Mouse (Mus musculus) left cerebral cortex, postnatal 14 days (tissue): ENCODE results near the gene Gpr62. TPM values are rescaled to one million over a fixed set of nuclear protein-coding genes. Genes with fewer than 3 reads are reported as not detected.

Experiments used
- DNase-seq, 2 experiments: peaks; one replicate each; pipeline ENCODE4 v3.0.0; 2021 to 2022; ENCODE audit warnings: low spot score in 2 of 2, mixed read lengths in 1 of 2
- intact Hi-C: fragments of 180-260 bp; cut with DNase I; formaldehyde crosslinking; loops from one replicate; pipeline ENCODE4 v1.15.1; 2025
- total RNA-seq, 2 experiments: library from RNA; stranded (reverse); gene quantifications; 2 replicates each; pipeline ENCODE4 v1.2.3; 2021

Gene Gpr62
- total RNA-seq, 2 experiments from 2014 or later = 3.7 to 5.8 TPM

DNA sequence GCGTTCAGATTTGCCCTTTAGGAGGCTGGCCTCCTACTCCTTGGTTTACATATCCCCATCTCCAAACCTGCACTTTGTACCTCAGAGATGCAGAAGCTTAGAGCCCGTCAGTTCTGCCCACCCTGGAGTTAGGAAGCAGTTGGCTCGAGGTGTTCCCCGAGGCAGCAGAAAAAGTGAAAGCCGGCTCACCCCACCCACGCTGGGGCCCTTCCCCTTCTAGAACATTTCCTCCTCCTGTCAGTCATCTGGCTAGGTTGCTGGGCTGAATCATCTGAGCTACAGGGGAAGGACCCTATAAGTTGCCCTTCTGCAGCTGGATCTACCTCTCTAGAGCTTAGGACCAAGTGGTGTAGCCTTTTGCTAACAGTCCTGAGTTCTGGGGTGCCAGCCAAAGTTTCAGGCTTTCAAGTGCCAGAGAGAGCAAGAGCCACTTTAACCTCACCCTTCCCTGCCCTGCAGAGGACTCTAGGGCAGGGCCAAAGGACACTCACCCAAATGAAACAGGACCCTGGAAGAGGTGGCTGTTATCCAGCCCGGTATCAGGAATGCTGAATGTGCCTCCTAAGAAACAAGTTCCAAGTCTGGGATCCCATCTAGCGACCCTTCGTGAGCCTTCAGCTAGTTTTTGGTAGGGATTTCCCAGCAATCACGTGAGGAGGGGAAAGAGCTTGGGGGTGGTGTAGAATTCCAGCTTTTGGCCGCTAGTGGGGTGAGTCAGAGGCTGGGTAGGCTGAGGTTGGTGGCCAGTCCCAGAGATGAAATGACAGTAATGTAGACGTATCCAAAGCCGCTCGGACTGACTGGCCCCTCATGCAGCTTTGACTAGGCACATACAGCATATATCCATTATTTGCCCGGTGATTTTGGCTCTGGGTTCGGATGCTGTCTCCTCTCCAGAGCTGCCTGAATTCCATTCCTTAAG is 10.5 kb upstream of the Gpr62 start:
- no peak for DNase-seq
- intact Hi-C loops = loop anchor here (2.0 kb wide), 1 partner anchor 29 kb away; the partner anchor contains the start of genes Abhd14a and Abhd14b

DNA sequence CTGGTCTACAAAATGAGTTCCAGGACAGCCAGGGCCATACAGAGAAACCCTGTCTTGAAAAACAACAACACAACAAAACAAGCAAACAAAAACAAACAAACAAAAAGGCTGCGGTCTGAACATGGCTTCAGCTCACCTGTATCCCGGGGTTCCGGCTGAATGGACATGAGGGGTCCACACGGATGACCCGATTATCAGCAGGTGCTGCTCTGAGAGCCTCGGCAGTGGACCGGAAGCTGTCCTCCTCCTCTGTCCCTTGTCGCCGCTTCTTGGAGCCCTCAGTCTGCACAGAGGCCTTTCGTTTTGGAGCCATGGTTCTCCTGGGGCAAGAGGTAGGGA is 9.9 kb upstream of the Gpr62 start, which contains the start of gene Rrp9:
Rrp9 (plus strand) TSS at position 301 of the 339 bp plus-strand sequence.
- intact Hi-C loops = loop anchor here (2.0 kb wide), 1 partner anchor 29 kb away; the partner anchor contains the start of genes Abhd14a and Abhd14b

DNA sequence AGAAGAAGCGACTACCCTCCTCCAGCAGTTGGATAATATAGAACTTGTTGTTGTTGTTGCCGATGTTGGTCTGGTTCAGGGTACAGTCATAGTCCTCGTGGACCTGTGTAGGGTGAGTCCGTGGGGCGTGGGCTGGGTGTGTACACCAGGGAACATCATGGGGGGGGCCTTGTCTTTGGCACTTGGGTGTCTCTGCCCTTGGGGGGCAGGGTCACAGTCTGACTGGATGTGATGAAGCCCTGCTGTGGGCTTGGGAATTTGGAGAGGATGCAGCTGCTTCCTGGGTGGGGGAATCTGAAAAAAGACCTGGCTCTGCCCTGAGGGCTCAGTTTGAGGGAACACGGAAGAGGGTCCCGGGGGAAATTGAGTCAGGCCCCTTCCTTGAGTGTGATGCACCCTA is 9.3 kb upstream of the Gpr62 start:
- intact Hi-C loops = no loop called here
- DNase-seq = peak in 1 of 2 experiments; percentile 1

More for the DNA sequence above, 9.9 kb upstream of the Gpr62 start, which contains the start of gene Rrp9:
- no peak for DNase-seq

DNA sequence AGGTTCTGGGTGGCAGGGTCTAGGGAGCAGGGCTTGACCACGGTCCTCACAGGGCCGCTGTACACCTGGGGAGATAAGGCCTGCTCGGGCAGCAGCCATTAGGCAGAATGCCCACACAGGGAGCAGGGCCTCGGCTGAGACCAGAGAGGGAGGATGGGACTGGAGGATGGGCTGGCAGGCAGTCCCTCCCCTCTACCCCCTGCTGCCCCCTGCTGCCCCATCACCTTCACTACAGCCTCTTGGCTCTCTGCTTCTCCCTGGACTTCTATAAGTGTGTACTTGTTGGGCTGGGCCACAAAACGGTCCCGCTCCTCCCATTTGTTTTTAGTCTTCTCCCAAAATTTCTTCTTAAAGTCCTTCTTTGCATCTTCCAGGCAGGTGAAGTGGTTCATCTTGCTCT is 8.7 kb upstream of the Gpr62 start:
- intact Hi-C loops = no loop called here
- DNase-seq = no peak

DNA sequence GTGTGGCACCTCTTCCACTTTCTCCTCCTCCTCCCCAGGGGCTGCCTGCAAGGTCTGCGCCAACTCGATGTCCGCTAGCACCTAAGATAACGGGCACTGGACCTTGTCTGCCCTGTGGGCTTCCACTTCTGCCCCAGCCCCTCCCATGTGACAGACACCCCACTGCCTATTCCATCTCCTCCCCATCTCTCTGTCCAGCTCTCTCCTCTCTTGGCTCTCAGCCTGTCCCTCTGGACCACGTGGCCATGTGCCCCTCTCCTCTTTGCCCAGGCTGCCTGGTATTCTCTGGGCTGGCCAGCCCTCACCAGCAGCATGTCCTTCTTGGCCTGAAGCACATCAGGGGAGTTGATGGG is 8.0 kb upstream of the Gpr62 start:
- no peak for DNase-seq
- intact Hi-C loops = no loop called here

DNA sequence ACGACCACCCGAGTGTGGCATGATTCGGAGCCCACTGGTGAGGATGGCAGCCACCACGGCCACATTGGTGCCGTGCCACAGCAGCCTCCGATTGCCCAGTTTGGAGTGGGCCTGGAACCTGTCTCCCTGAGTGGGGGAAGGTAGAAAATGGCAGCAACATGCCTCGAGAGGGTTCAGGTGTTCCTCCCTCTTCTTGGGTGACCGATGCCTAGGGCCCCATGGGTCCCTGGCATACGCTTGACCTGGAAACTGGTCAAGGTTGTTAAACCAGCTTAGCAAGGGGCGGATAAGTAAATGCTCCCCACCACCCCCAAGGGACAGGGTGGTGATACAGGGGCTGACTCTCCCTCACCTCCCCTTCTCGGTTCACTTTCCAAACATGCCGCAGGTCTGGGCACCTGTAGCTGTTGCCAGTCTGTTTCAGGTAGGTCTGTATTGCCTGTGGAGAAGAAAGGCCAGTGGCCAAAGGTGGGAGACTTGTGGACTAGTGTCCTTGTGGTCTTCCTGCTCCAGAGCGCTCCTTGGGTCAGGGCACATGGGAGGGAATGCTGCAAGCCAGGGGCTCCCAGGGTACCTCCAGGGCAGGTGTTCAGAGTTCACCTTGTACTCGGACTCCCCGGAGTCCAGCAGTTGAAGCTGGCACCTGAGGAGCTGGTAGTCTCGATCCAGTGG is 7.5 kb upstream of the Gpr62 start:
- intact Hi-C loops = no loop called here

DNA sequence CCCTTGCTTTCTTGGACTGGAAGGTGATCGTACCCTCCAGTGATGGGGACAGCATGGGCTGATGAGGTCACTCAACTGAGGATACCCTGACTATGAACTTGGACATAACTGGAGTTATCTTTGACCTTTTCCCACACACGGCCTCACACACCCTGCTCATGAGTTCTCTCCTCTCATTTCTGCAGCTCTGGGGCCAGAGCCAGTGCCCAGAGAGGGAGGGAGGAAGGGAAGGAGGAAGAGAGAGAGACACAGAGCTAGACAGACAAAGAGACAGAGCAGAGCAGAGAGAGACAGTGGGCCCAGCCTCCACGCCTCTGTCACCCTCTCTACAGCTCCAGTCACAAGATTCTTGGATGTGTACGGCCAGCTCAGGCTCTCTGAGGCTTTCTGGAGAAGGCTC is 6.6 kb upstream of the Gpr62 start:
- intact Hi-C loops = no loop called here
- DNase-seq = no peak

More for the DNA sequence above, 7.5 kb upstream of the Gpr62 start:
- no peak for DNase-seq

DNA sequence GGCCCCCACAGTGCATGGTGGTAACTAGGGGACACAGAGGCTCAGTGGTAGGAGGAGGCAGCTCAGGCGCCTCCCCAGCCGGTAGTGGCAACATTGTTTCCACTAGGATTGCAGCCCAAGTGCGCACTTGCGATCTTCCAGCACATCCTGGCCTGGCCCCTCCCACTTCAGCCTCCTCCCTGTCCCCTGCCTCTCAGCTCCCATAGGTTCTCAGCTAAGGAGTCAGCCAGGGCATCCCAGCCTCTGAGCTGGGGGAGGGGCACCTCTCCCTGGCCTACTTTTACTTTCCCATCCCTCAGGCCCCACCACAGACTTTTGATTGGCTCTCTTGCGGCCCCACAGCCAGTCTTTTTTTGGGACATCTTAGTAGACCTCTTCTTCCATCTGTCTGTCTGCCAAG is 6.2 kb upstream of the Gpr62 start:
- DNase-seq = peak in 1 of 2 experiments; percentile 68
- intact Hi-C loops = no loop called here

DNA sequence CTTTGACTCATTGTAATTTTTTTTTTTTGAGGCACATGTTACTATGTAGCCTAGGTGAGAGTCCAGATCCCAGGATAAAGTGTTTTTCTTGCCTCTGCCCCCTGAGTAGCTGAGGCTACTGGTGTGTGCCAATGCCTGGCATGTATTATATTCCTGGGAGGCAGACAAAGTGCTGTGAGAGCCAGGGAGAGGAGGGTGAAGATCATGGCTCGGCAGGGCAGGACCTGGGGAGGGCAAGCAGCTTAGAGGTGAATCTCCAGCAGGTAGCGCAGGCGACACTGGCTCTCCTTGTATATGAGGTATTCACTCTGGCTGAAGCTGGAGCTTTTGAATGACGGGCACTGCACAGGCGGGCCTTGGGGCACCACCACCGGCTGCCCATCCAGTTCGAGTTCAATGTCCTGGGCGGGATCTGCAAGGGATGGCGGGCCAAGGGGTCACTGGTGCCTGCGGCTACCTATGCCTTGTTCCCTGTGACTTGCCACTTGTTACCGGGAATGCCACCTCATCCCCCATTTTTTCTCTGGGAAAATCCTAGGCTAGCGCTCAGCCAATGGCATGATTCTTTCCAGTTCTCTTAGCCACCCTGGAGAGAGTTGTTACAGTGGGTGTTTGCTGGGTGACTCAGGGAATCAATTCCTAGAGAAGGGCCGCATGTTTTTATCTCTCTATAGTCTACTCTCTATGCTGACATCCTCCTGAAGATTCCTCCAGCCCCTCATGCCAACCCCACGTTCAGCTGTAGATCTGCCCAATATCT is 5.4 kb upstream of the Gpr62 start:
- intact Hi-C loops = no loop called here
- DNase-seq = no peak

DNA sequence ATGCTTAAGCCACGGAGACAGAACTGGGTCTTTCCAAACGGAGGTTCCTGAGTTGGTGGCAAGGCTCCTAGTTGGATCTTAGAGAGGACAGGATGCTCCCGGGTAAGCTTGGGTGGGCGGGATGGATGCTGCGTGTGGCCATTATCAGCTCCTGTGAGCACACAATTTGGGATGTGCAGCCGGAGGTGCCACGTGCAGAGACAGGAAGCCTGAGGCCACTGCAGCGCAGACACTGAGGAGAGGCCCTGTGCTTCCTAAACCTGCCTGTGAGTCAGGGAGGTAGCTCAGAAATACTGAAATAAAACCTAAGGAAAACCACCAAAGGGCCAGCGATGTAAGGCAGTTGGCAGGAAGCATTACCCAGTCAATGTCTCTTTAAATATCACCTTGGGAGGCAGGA is 4.0 kb upstream of the Gpr62 start:
- no peak for DNase-seq
- intact Hi-C loops = no loop called here

DNA sequence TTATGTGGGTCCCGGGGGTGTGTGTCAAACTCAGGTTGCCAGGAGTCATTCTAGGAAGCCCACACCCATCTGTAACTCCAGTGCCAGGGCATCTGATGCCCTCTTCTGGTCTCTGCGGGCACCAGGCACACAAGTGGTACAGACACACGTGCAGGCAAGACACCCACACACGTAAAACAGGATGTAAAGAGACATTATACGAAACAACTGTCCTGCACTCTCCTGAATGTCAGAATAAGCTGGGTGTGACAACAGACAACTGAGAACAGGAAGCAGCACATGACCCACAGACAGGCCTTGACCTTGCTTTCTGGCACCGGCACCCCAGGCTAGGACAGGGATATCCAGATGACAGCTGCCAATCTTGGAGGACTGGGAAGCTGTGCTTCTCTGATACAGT is 3.6 kb upstream of the Gpr62 start:
- intact Hi-C loops = no loop called here
- no peak for DNase-seq

DNA sequence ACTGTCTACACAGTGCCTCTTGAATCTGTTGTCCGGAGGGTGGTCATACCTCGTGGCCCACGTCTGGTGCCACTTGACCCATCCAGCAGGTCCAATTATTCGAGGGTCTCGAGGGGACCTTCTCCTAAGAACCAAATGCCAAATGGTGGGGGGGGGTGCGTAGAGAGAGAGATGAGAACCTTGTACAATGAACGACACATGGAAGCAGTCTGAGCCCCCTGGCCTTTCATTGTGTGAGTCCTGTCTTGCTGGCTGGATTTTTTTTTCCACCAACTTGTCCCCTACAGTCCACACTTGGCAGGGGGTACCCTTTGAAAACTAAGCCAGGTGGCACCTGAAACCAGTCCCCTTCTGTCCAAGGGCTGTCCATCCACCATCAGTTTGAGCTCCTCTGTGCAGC is 2.0 kb upstream of the Gpr62 start:
- intact Hi-C loops = no loop called here
- DNase-seq = no peak

DNA sequence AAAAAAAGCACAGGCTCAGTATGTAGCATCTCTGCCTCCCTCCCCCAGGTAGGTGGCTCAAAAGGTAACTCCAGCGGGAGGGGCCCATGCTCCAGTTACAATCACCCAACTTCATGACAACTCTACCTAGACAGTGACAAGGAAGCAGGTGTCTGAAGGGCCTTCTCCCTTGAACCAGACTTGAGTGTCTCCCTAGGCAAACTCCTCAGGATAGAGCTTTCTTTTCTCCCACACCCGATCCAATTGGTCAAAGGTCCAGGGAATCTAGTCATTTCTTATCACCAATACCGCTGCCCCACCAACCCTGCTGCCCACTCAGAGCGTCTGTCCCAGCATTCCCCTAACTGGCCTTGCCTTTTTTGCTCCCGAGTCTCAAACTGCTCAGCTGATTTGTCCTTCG is 983 bp upstream of the Gpr62 start:
- no peak for DNase-seq
- intact Hi-C loops = no loop called here

DNA sequence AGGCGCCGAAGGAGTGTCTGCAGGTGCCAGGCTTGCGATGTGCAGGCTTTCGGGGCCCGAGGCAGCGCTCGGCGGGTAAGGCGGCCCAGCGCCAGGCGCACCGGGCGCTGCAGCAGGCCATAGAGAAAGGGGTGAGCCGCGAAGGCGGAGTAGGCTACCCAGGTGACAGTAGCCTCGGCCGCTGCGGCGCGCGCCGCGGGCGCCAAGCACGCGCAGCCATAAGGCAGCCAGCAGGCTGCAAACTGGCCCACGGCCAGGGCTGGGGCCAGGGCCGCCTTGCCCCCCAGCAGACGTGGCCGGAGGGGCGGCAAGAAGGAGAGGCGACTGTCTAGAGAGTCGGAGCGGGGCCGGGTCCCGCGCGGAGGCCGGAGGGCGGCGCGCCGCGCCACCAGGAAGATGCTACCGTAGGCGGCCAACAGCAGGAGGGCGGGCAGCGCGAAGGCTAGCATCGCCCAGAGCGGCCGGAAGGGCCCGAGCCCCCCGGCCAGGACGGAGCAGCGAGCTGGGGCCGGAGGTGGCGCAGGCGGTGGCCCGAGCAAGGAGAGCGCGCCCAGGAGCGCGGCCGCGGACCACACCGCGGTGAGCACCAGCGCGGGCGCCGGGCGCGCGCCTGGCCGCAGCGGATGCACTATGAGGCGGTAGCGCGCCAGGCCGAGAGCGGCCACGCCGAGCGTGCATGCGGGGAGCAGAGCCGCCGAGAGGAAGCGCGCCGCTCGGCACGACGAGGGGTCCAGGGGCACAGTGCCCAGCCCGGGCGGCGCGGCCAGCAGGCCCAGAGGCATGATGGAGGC is 792 bp downstream of the Gpr62 start:
- intact Hi-C loops = no loop called here
- peak; percentile 74 to 76 for DNase-seq

DNA sequence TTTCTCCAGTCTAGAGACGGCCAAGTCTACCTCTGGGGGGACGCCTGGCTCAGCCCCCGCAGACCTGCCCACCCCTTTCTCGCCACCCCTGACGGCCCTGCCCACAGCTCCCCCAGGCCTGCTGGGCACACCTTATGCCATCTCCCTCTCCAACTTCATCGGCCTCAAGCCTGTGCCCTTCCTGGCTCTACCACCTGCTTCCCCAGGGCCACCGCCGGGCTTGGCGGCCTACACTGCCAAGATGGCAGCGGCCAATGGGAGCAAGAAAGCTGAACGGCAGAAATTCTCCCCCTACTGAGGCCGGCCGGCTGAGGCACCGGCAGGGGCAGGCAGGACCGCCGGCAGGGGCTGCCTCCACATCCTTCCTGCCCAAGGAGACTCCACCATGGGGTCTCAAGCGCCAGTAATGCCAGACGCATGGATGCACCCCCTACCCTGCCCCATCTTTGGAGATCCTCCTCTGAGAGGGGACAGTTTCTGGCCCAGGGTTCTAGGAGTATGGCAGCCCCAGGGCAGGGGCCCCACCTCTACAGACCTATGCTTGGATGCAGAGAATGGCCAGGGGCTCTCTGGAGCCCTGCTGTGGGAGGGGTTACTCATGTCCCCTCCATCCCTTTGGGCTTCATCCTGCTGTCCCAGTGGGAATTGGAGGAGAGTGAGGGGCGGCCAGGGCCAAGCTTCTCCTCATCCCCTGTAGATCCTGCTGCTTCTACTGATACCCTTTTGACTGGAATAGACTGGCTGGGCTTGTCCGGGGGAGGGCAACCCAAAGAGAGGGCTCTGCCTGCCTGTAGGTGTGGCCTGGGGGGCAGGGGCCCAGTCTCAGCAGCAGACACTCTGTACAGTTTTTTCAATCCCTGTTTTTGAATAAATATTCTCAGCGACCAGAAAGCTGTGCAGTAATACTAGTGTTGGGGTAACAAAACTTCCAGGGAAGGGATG is 2.3 kb downstream of the Gpr62 start:
- intact Hi-C loops = no loop called here

DNA sequence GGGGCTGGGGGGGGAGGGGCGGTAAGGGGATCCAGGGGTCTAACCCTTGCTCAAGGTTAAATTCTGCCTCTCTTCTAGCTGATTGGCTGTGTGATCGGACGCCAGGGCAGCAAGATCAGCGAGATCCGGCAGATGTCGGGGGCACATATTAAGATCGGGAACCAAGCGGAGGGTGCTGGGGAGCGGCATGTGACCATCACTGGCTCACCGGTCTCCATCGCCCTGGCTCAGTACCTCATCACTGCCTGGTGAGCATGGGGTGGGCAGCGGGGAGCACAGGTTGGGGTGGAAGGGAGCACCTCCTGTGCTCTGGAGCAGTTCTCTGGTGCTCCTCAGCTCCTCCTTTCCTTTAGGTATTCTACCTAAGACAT is 3.3 kb downstream of the Gpr62 start:
- intact Hi-C loops = no loop called here

More for the DNA sequence above, 2.3 kb downstream of the Gpr62 start:
- DNase-seq = no peak

DNA sequence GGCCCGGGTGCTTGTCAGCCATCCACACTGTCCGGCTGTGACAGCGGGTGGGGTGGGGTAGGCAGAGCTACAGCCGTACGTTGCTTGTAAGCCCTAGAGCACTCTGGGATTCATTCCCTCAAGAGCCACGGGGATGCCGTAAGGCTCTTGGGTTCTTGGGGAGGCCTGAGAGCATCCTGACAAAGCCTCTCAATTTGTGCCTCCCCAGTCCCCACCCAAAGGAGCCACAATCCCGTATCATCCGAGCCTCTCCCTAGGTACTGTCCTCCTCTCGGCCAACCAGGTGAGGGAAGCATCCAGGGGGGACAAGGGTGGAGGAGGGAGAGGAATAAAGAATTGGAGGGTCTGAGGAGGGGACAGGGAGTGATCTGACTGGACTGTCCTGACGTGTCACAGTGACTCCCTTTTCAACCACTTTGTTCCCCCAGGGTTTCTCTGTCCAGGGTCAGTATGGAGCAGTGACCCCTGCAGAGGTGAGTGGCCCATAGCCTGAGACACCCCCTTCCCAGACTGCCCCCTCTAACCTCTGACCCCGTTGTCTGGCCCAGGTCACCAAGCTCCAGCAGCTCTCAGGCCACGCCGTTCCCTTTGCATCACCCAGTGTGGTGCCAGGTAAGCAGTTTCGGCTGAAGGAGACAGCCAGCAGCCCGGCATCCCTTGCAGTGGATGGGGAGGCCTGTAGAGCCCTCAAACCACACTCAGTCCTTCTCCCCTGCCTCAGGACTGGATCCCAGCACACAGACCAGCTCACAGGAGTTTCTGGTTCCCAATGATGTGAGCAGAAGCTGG is 3.9 kb downstream of the Gpr62 start:
- no peak for DNase-seq
- intact Hi-C loops = no loop called here

More for the DNA sequence above, 3.3 kb downstream of the Gpr62 start:
- no peak for DNase-seq
